Mouse (Mus musculus) regulatory T cell (primary cell): Measurements from ENCODE around the gene Tpx2.

ENCODE experiments used
- in situ Hi-C: fragments of 300-600 bp; cut with MboI, MseI; formaldehyde crosslinking; loops from one replicate; pipeline ENCODE4 v1.15.1; 2025; ENCODE audit warnings: high pct_unique_total_duplicates

The Tpx2 gene

GRCm38 (mm10) chr2:152820369-152820768, 27.4 kb upstream of the Tpx2 start:
- in situ Hi-C loops: no loop called here

GRCm38 (mm10) chr2:152821023-152821422, 26.7 kb upstream of the Tpx2 start:
- in situ Hi-C loops: no loop called here

- in situ Hi-C loops: no loop called here
Measured at GRCm38 (mm10) chr2:152821566-152821965, 26.2 kb upstream of the Tpx2 start.

- in situ Hi-C loops: no loop called here
Measured at GRCm38 (mm10) chr2:152823770-152824169, 24.0 kb upstream of the Tpx2 start.

- in situ Hi-C loops: loop anchor here (5.0 kb wide), 1 partner anchor 32 kb away; no protein-coding TSS in a partner anchor
Measured at GRCm38 (mm10) chr2:152824438-152825167, 23.2 kb upstream of the Tpx2 start.

GRCm38 (mm10) chr2:152825168-152825697, 22.5 kb upstream of the Tpx2 start:
- in situ Hi-C loops: loop anchor here (5.0 kb wide), 1 partner anchor 33 kb away; no protein-coding TSS in a partner anchor

- in situ Hi-C loops: loop anchor here (5.0 kb wide), 1 partner anchor 33 kb away; no protein-coding TSS in a partner anchor
Measured at GRCm38 (mm10) chr2:152825713-152826112, 22.1 kb upstream of the Tpx2 start.

GRCm38 (mm10) chr2:152826481-152826880, 21.3 kb upstream of the Tpx2 start:
- in situ Hi-C loops: loop anchor here (5.0 kb wide), 1 partner anchor 34 kb away; no protein-coding TSS in a partner anchor

- in situ Hi-C loops: loop anchor here (5.0 kb wide), 1 partner anchor 35 kb away; no protein-coding TSS in a partner anchor
Measured at GRCm38 (mm10) chr2:152827321-152828010, 20.3 kb upstream of the Tpx2 start.

GRCm38 (mm10) chr2:152828011-152828370, 19.8 kb upstream of the Tpx2 start:
- in situ Hi-C loops: loop anchor here (5.0 kb wide), 1 partner anchor 36 kb away; no protein-coding TSS in a partner anchor

- in situ Hi-C loops: loop anchor here (5.0 kb wide), 1 partner anchor 36 kb away; no protein-coding TSS in a partner anchor
Measured at GRCm38 (mm10) chr2:152828532-152828931, 19.2 kb upstream of the Tpx2 start.

GRCm38 (mm10) chr2:152829367-152829881, 18.3 kb upstream of the Tpx2 start:
- in situ Hi-C loops: loop anchor here (5.0 kb wide), 1 partner anchor 37 kb away; no protein-coding TSS in a partner anchor

GRCm38 (mm10) chr2:152830021-152830921, 17.5 kb upstream of the Tpx2 start:
- in situ Hi-C loops: loop anchor here (5.0 kb wide), 2 partner anchors 93 to 138 kb away; partner anchors contain the start of gene Id1

GRCm38 (mm10) chr2:152831019-152831878, 16.5 kb upstream of the Tpx2 start, which contains the start of gene Bcl2l1:
Bcl2l1 (minus strand) TSS chr2:152831728.
- in situ Hi-C loops: loop anchor here (5.0 kb wide), 2 partner anchors 94 to 139 kb away; partner anchors contain the start of gene Id1

- in situ Hi-C loops: no loop called here
Measured at GRCm38 (mm10) chr2:152839256-152839655, 8.5 kb upstream of the Tpx2 start.

GRCm38 (mm10) chr2:152842741-152843140, 5.0 kb upstream of the Tpx2 start:
- in situ Hi-C loops: no loop called here

GRCm38 (mm10) chr2:152847057-152847814, 528 bp upstream of the Tpx2 start:
- in situ Hi-C loops: no loop called here

- in situ Hi-C loops: no loop called here
Measured at GRCm38 (mm10) chr2:152848466-152848865, 702 bp downstream of the Tpx2 start.

GRCm38 (mm10) chr2:152859501-152859900, 11.7 kb downstream of the Tpx2 start:
- in situ Hi-C loops: no loop called here
